In the genomic region with DNA sequence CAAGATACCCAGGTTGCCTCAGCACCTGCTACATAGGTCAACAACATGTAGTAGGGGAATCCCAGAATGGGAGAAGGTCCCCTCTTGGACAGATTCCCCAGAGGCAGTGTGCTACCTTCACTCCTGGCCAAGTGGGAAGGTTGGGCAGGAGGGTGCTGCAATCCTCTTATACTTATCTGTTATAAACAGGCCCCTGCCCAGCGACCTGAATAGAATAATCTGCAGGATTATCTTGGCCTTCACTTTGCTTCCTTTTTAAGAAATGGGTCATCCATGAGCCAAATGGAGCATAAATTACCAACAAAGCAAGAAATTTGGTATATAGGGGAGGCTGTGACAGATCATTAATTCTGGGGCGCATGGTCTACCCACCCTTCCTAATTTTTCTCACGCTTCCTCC, we compare ENCODE assay signal across 24 mouse cellular contexts. TPM values are rescaled to one million over a fixed set of nuclear protein-coding genes. Genes with fewer than 3 reads are reported as not detected.
"Had no signal": no experiment of that assay in that cellular context is flagged by ENCODE, and none has a peak within 500 bp of the region (broad histone marks: within the 10 kb centered on the region; RNA-seq: fewer than 3 reads in every experiment).

No protein-coding gene starts in this region.

- H3K9ac ChIP-seq: neural tube, embryonic 12.5 days; neural tube, embryonic 13.5 days; stomach, embryonic 15.5 days had no signal

- H3K27me3 ChIP-seq: neural tube, embryonic 12.5 days; neural tube, embryonic 13.5 days; stomach, embryonic 15.5 days had no signal

- H3K4me3 ChIP-seq: neural tube, embryonic 12.5 days; neural tube, embryonic 13.5 days; stomach, embryonic 15.5 days had no signal

- H3K9me3 ChIP-seq: neural tube, embryonic 12.5 days; neural tube, embryonic 13.5 days; stomach, embryonic 15.5 days had no signal

- H3K36me3 ChIP-seq: neural tube, embryonic 12.5 days; neural tube, embryonic 13.5 days; stomach, embryonic 15.5 days had no signal

- H3K4me1 ChIP-seq: neural tube, embryonic 12.5 days; neural tube, embryonic 13.5 days; stomach, embryonic 15.5 days had no signal

- H3K4me2 ChIP-seq: neural tube, embryonic 12.5 days; neural tube, embryonic 13.5 days; stomach, embryonic 15.5 days had no signal

- DNase-seq: right cerebral cortex, adult 18-20 months; right cerebral cortex, postnatal 14 days; right cerebral cortex, postnatal 25 days; right cerebral cortex, postnatal 4 days; spleen, adult 18-20 months; thymus, adult 18-20 months; thymus, adult 2 months; thymus, postnatal 14 days; thymus, postnatal 25 days; thymus, postnatal 36 days; thymus, postnatal 4 days had no signal

- H3K27ac ChIP-seq: neural tube, embryonic 12.5 days; neural tube, embryonic 13.5 days; stomach, embryonic 15.5 days; stomach, postnatal 0 days had no signal

RNA-seq across cellular contexts. Expression of a gene that starts 1.6 kb away (rescaled TPM):
- total RNA-seq: neutrophil, adult 5-6 weeks had no signal
- polyA plus RNA-seq: neural tube, embryonic 12.5 days; neural tube, embryonic 14.5 days; small intestine, adult 2 months; spleen, adult 2 months; thymus, adult 2 months; urinary bladder, adult 2 months had no signal

RNA-seq across cellular contexts. Expression of a gene that starts 22.0 kb away (rescaled TPM):
- total RNA-seq: neutrophil, adult 5-6 weeks had no signal
- polyA plus RNA-seq: stomach, embryonic 14.5 days; stomach, embryonic 16.5 days; thymus, postnatal 0 days had no signal

RNA-seq across cellular contexts. Expression of a gene that starts 58.9 kb away (rescaled TPM):
- polyA plus RNA-seq: neural tube, embryonic 11.5 days; neural tube, embryonic 14.5 days had no signal
